Mouse (Mus musculus) thymus, postnatal 0 days (tissue): Measurements from ENCODE around the gene Gm28557. TPM values are rescaled to one million over a fixed set of nuclear protein-coding genes. Genes with fewer than 3 reads are reported as not detected.

Experiments used
- polyA plus RNA-seq: library from polyadenylated mRNA; unstranded; fragments of >200 nt; fragmentation: Nextera tagmentation; extraction: Ambion mirVana; gene quantifications from 2 replicates; pipeline ENCODE4 v1.2.1, GENCODE M21; 2015

Gene Gm28557
- polyA plus RNA-seq, 1 experiment from 2014 or later: 1.4 TPM

Other genes with a start within 250 kb of the Gm28557 start
- gene Gm10767, start 203.7 kb downstream of the Gm28557 start, polyA plus RNA-seq: 1.1 and 1.2 TPM in 2 replicates
- gene Zfp712, start 47.4 kb downstream of the Gm28557 start, polyA plus RNA-seq: 3.7 and 3.8 TPM in 2 replicates
- 5.3 and 5.7 TPM in 2 replicates for gene Zfp708, start 10.6 kb downstream of the Gm28557 start, polyA plus RNA-seq
- 0.09 TPM in 1 of 2 replicates, not detected in the other for gene Rslcan18, start 7.7 kb upstream of the Gm28557 start, polyA plus RNA-seq
- gene Zfp759, start 13.1 kb upstream of the Gm28557 start, polyA plus RNA-seq: 1.6 and 1.7 TPM in 2 replicates
- gene Rsl1, start 64.6 kb upstream of the Gm28557 start, polyA plus RNA-seq: 6.6 and 9.0 TPM in 2 replicates
- 1.6 and 1.7 TPM in 2 replicates for gene Zfp455, start 85.9 kb upstream of the Gm28557 start, polyA plus RNA-seq
- gene Zfp458, start 169.9 kb upstream of the Gm28557 start, polyA plus RNA-seq: 1.6 and 1.7 TPM in 2 replicates
- 1.0 and 1.2 TPM in 2 replicates for gene Zfp457, start 197.9 kb upstream of the Gm28557 start, polyA plus RNA-seq
- gene Zfp595, start 224.0 kb upstream of the Gm28557 start, polyA plus RNA-seq: 2.7 TPM in 2 replicates